Mouse (Mus musculus) cerebellum, adult 2 months (tissue): ENCODE results near the gene Hoxd1.

ENCODE experiments used
- CTCF ChIP-seq: fragments of 200-500 bp; IDR thresholded peaks from 2 replicates; pipeline ENCODE4 v1.5.1; 2011; ENCODE audit warnings: low read depth, mild to moderate bottlenecking, control low read depth, low read length, moderate library complexity, borderline replicate concordance; ENCODE audit not compliant: insufficient read depth
- POLR2A ChIP-seq: fragments of 200-500 bp; IDR thresholded peaks from 2 replicates; pipeline ENCODE4 v1.6.1; 2011; ENCODE audit warnings: low read length, control low read depth, borderline replicate concordance; ENCODE audit not compliant: insufficient read depth

DNA sequence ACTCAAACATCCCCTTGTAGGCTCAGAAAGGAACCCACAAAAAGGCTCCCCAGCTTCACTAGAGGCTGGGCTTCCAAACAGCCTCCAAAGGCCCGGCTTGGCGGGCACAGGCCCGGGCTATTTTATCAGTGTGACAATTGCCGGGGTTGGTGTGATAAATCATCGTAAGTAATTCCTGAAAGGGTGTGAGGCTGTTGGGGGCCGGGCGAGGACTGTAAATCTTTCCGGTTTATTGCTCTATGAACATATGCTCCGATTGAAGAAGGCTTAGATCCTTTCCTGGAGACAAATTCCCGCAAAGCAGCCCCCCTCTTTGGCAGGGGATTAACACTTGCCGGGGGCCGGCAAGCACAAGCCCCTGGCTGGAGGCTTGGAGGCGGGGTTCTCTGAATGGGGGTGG is 28.3 kb upstream of the Hoxd1 start:
- TF ChIP-seq CTCF (no peak), POLR2A (no peak)
